Mouse (Mus musculus): ENCODE measurements around the gene Phb2. TPM values are rescaled to one million over a fixed set of nuclear protein-coding genes. Genes with fewer than 3 reads are reported as not detected.

The Phb2 gene
- total and polyA plus RNA-seq, 3 experiments = 309 to 815 (median 706) TPM

- DNase-seq (ENCODE audit: low read depth, low spot score) = no peak
- no peak for TF ChIP-seq UBTF (IDR thresholded peaks at IDR 0.05; ENCODE audit: borderline replicate concordance, insufficient read depth, low read depth, low read length)
- no peak for TF ChIP-seq BHLHE40 (IDR thresholded peaks at IDR 0.05; ENCODE audit: borderline replicate concordance, low read depth, low read length)
- TF ChIP-seq SMC3 (IDR thresholded peaks at IDR 0.05; ENCODE audit: low read depth, low read length) = no peak
- TF ChIP-seq EP300 (IDR thresholded peaks at IDR 0.05; ENCODE audit: low read depth in 1 of 2, low read length in 2 of 2) = no peak
- no peak for TF ChIP-seq ELF1 (IDR thresholded peaks at IDR 0.05; ENCODE audit: low read depth, low read length)
- no peak for TF ChIP-seq POLR2AphosphoS2 (IDR thresholded peaks at IDR 0.05; ENCODE audit: low read length)
- no peak for TF ChIP-seq TCF12 (IDR thresholded peaks at IDR 0.05; ENCODE audit: low read depth, low read length)
- TF ChIP-seq SIN3A (IDR thresholded peaks at IDR 0.05; ENCODE audit: low read length) = no peak
- no peak for TF ChIP-seq HCFC1 (IDR thresholded peaks at IDR 0.05; ENCODE audit: low read depth, low read length)
- no peaks in the 10 kb centered on the region for H3K9me3 ChIP-seq (replicated peaks; ENCODE audit: insufficient read depth, low read length)
- no peak overlapping the region for H3K27ac ChIP-seq (ENCODE audit: control insufficient read depth, low read depth, low read length)
- peaks cover 8% of the 10 kb centered on the region in 2 experiments for H3K36me3 ChIP-seq (ENCODE audit: control insufficient read depth in 1 of 2, insufficient read depth in 2 of 2, low read length in 2 of 2)
- no peak overlapping the region for H3K9ac ChIP-seq (ENCODE audit: control insufficient read depth, low read depth, low read length, poor library complexity, severe bottlenecking)
- H3K4me3 ChIP-seq (ENCODE audit: control insufficient read depth in 1 of 2, insufficient read depth in 1 of 2, low read depth in 2 of 2, low read length in 2 of 2) = no peak overlapping the region
- H3K79me2 ChIP-seq (ENCODE audit: control insufficient read depth, insufficient read depth, low read length, poor library complexity) = no peaks in the 10 kb centered on the region; the same call in 1 of the 2 replicates
- no peaks in the 10 kb centered on the region for H3K27me3 ChIP-seq (ENCODE audit: control insufficient read depth in 1 of 2, insufficient read depth in 2 of 2, low read length in 2 of 2)
- H3K4me1 ChIP-seq (ENCODE audit: control insufficient read depth in 1 of 2, insufficient read depth in 2 of 2, low read length in 2 of 2) = no peaks in the 10 kb centered on the region; a peak in 1 of 4 replicates
Observed at GRCm38 (mm10) chr6:124698751-124699150, 13.4 kb upstream of the Phb2 start.

- no peaks in the 10 kb centered on the region for H3K9me3 ChIP-seq (replicated peaks; ENCODE audit: insufficient read depth, low read length)
- TF ChIP-seq JUND (IDR thresholded peaks at IDR 0.05; ENCODE audit: low read depth, low read length) (no peak), USF2 (IDR thresholded peaks at IDR 0.05; ENCODE audit: borderline replicate concordance in 1 of 2, insufficient read depth in 1 of 2, low read depth in 1 of 2, low read length in 2 of 2) (no peak), GATA1 (IDR thresholded peaks at IDR 0.05; ENCODE audit: low read depth, low read length) (no peak), MYB (IDR thresholded peaks at IDR 0.05; ENCODE audit: low read depth, low read length) (no peak), CHD2 (IDR thresholded peaks at IDR 0.05; ENCODE audit: low read length) (no peak), E2F4 (IDR thresholded peaks at IDR 0.05; ENCODE audit: borderline replicate concordance, low read depth, low read length) (no peak), ZNF384 (IDR thresholded peaks at IDR 0.05; ENCODE audit: low read depth, low read length) (no peak), EP300 (IDR thresholded peaks at IDR 0.05; ENCODE audit: low read depth in 1 of 2, low read length in 2 of 2) (no peak), TAL1 (IDR thresholded peaks at IDR 0.05; ENCODE audit: low read length) (no peak), KAT2A (conservative IDR thresholded peaks at IDR 0.05; ENCODE audit: low read depth, low read length) (no peak), BHLHE40 (IDR thresholded peaks at IDR 0.05; ENCODE audit: borderline replicate concordance, low read depth, low read length) (no peak), MYC (IDR thresholded peaks at IDR 0.05; ENCODE audit: low read depth, low read length) (no peak)
- peaks cover 0 to 4% of the 10 kb centered on the region in 2 experiments; a peak in 2 of 4 replicates for H3K4me1 ChIP-seq (ENCODE audit: control insufficient read depth in 1 of 2, insufficient read depth in 2 of 2, low read length in 2 of 2)
- H3K79me2 ChIP-seq (ENCODE audit: control insufficient read depth, insufficient read depth, low read length, poor library complexity) = no peaks in the 10 kb centered on the region
- no peak overlapping the region for H3K4me3 ChIP-seq (ENCODE audit: control insufficient read depth in 1 of 2, insufficient read depth in 1 of 2, low read depth in 2 of 2, low read length in 2 of 2)
- H3K27ac ChIP-seq (ENCODE audit: control insufficient read depth, low read depth, low read length) = no peak overlapping the region
- peaks cover 8 to 14% of the 10 kb centered on the region in 2 experiments for H3K36me3 ChIP-seq (ENCODE audit: control insufficient read depth in 1 of 2, insufficient read depth in 2 of 2, low read length in 2 of 2)
- DNase-seq (ENCODE audit: low read depth, low spot score) = no peak
- H3K9ac ChIP-seq (ENCODE audit: control insufficient read depth, low read depth, low read length, poor library complexity, severe bottlenecking) = no peak overlapping the region
- H3K27me3 ChIP-seq (ENCODE audit: control insufficient read depth in 1 of 2, insufficient read depth in 2 of 2, low read length in 2 of 2) = no peaks in the 10 kb centered on the region
Observed at GRCm38 (mm10) chr6:124699366-124699765, 12.8 kb upstream of the Phb2 start.
